Mouse (Mus musculus) C2C12 (cell line): ENCODE measurements at regions not wholly inside any gene's neighbourhood (a gene's known extent, or its start where the extent isn't known, plus 50 kb on each side); places are given as distances from the start of the nearest gene placed in this dataset.

Experiments used
- CTCF ChIP-seq: IDR thresholded peaks from one replicate; pipeline ENCODE4 v1.5.1; 2011; ENCODE audit not compliant: control insufficient read depth, insufficient read depth, insufficient read length
- FOSL1 ChIP-seq: IDR thresholded peaks from one replicate; pipeline ENCODE4 v1.8.0; 2011; ENCODE audit warnings: mild to moderate bottlenecking, low read length; ENCODE audit not compliant: poor library complexity, insufficient read depth, severe bottlenecking
- MAX ChIP-seq: IDR thresholded peaks from one replicate; pipeline ENCODE4 v1.6.1; 2011; ENCODE audit warnings: mild to moderate bottlenecking, control low read depth
- MYOD1 ChIP-seq: IDR thresholded peaks from one replicate; pipeline ENCODE4 v1.6.1; 2011; ENCODE audit warnings: low read depth; ENCODE audit not compliant: control insufficient read depth, insufficient read length
- USF1 ChIP-seq: IDR thresholded peaks from one replicate; pipeline ENCODE4 v1.6.1; 2011; ENCODE audit warnings: low read depth, mild to moderate bottlenecking, control low read depth, moderate library complexity

GRCm38 (mm10) chr5:63545482-63545881 lies 103.4 kb upstream of the Nwd2 start:
- TF ChIP-seq CTCF (no peak), FOSL1 (peak; percentile 37), USF1 (no peak), MAX (peak; percentile 58), MYOD1 (no peak)
